Mouse (Mus musculus) A20 (cell line): ENCODE data around the gene Tm6sf1.
"Not testable (repeated sequence)": the region's sequence is repeated elsewhere in the genome, so short reads cannot be mapped to it uniquely, and the experiment has no call there.

Source experiments
- DNase-seq: peaks from one replicate; pipeline ENCODE4 v3.0.0-alpha.2; 2011; ENCODE audit warnings: low read depth, low spot score

The Tm6sf1 gene

DNA sequence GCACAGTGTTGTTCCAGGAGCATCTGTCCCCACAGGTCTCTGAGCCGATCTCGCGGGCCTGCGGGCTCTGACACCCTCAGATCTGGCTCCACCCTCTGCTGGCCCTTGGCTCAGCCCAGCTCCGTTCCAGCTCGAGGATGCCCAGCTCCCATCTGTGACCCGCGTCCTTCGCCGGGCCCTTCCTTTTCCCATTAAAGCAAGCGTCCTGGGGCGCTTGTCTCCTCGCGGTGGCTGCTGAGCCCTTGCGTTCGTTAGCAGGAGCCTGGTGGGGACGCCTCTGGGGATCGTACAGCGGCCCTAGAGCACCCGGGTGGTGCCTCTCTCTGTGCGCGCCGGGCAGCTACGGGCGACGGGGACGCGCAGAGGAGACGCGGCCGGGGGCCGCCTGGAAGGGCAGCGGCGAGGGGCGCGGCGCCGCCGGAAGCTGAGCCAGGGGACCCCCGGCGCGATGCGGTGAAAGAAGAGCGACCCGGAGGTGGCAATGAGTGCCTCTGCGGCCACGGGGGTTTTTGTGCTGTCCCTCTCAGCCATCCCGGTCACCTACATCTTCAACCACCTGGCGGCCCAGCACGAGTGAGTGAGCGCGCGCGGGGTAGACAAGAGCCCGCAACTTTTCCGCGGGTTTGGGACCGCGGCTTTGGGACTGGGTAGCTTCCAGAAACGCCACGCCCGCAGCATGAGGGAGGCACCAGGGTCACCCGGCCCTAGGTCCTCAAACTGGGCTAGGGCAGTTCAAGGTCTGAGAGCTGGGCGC, at the start of gene Tm6sf1:
Tm6sf1 (plus strand) TSS at position 34 of the 754 bp plus-strand sequence.
- no peak for DNase-seq

DNA sequence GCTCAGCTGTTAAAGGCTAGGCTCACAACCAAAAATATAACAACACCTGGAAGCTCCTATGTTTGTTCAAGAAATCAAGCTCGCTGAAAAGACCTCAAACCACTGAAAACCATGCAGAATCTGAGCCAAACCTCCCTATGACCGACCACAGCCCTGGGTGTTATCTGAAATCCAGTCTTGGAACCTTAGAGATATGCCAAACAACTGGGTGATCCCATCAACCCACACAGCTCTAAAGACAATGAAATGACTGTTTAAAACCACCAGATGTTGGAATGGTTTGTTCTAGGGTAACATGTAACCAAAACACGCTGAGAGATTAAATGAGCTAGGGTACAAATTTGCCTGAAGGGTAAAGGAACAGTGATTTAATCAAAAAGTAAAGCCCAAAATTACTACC, 33.9 kb upstream of the Tm6sf1 start:
- no peak for DNase-seq

DNA sequence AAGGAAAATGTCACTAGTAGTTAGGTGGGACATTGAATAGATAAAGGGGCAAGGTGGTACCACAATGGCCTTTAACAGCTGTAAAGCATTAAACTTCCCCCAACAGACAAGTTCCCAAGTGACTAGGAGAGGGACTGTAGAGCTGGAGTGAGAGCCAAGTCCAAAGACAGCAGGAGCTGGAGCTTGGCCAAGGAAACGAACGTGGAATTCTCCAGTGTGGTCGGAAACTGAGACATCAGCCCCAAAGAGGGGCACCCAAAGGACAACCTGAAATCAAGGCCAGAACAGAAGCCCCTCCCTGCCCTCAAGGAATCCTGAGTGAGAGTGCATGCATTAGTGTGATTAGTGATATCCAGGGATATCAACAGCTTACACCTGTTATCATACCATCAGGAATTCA, 33.4 kb upstream of the Tm6sf1 start:
- DNase-seq, result no peak

DNA sequence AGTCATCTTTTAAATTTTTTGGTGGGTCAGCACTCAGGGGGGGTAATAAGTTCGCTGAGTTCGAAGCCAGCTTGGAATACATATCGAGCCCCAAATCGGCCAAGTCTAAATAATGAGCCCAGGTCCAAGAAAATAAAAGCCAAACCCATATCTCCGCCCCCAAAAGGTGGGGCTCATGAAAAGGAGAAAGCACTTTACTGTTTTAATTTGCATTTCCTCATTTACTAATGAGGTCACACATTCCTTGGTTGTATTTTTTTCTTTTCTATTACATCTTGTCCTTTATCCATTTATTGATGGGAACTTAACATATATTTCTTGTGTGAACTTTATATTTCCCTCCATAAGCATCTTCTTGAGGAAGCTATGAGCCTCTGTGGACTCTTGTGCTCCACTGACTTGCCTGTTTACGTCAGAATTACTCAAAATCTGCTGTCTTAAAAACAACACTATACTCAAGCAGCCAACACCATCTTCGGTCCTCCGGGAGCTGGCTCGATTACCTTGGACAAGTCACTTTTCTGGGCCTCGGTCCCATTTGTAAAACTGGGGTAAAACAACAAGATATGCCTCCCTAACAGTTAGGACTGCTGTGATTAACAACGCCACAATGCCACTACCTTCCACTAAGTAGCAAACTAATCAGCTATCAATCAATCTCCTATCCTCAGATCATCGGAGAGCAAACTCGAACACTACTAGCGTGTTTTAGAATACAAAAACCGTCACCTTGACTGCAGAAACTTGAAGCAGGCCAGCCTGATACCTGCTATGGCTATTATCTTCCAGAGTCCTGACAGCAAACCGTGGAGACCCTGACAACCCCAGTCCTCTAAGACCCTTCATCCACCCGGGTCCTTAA, 30.8 kb upstream of the Tm6sf1 start:
- DNase-seq, result peak; percentile 77

DNA sequence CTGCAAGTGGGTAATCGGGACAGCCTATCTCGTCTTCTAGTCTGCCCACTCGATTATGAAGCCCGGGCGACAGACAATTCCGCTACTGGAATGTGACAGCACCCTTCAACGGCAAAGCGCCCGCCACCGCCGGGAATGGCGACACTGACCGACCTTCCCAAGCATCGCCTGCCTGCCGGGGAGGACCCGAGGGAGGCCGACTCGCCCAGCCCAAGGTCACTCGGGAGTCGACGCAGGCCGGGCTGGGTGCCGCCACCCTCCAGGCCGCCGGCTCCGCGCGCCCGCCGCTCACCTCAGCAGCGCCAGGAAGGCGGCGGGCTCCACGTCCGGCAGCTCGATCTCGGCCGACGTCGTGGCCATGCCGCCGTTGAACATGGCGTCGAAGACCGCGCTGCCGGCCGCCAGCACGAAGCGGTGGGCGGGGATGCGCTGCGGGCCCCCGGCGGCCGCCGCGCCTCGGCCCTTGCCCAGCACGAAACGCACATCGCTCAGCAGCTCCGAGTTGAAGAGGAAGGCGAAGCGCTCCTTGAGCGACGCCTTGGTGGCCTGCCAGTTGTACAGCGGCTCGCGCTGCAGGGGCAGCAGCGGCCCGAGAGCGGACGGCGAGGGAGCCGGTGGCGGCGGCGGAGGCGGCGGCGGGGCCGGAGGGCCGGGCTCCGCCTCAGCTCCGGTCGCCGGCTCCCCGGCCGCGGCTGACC, 30.0 kb upstream of the Tm6sf1 start:
- peak; percentile 64 for DNase-seq

DNA sequence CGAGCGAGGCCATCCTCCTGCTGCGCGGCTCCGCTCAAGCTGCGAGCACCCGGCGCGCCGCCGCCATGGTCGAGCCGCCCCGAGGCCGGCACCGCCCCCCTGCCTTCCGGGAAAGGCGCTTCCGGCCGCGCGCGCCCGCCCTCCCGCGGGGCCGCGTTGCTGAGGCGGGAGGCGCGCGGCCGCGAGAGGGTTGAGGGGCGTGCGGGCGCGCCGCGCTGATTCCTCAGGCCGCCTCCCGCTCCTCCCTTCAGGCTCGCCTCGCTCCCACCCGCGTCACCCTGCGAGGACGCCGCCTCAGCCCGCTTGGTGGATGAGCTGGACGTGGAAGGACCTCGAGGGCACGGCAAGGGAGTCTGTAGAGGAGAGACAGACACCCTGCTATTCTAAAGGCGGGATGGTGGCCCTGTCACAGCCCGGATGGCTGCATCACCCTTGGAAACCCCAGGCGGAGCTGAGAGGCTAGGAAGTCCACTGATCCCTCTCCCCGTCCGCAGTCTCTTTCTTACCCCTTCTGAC, 29.4 kb upstream of the Tm6sf1 start, which contains the start of gene Btbd1:
Btbd1 (minus strand) TSS at position 53 of the 516 bp plus-strand sequence.
- peak; percentile 83 for DNase-seq

DNA sequence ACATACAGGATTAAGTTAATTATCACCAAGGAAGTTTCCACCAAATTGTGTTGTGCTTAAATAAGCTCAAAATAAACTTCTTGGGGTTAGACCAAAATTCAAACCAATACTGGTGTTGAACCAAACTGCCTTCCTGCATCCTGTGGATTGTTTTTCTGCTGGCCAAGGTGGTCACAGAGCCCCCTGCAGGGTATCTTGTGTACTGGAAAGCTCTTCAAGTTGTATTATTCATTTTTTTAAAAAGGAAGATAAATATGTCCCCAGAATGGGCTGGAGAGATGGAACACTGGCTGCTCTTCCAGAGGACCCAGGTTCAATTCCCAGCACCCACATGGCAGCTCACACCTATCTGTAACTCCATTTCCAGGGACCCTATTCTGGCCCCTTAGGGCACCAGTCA, 24.0 kb upstream of the Tm6sf1 start:
- DNase-seq, result peak; percentile 23

DNA sequence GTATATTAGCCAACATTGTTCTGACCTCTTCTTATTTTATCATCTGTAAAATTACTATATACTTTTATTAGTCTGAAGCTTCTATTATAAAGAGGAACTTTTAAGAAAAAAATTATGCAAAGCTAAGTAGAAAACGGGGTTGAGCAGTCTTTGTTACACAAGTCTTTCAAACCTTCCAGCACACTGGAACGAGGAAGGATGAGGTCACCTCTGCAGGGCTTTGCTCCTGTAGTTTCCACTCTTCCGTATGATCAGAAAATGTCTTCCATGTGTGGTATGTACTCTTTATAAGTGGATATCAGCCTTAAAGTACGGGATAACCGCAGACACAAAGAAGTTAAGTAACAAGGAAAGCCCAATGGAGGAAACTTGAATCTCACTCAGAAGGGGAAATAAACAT, 23.4 kb upstream of the Tm6sf1 start:
- DNase-seq, result no peak

DNA sequence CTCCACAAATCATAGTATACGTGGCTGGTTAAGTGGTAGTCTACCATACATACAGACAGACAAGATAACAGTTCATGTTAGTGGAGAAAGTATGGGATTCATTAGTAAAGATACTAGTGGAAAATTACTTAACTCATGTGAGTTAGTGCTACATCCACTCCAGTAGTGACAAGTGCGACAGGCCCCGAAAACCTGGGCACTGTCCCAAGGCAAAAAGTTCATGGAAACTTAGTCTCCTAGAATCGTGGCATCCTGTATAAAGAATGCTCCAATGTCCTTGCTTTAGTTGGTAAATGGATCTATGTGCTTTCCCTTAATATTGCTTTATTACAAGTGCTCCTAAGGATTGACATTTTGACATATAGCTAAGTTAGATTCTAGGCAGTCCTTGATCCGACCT, 21.0 kb upstream of the Tm6sf1 start:
- DNase-seq, result not testable (repeated sequence)

DNA sequence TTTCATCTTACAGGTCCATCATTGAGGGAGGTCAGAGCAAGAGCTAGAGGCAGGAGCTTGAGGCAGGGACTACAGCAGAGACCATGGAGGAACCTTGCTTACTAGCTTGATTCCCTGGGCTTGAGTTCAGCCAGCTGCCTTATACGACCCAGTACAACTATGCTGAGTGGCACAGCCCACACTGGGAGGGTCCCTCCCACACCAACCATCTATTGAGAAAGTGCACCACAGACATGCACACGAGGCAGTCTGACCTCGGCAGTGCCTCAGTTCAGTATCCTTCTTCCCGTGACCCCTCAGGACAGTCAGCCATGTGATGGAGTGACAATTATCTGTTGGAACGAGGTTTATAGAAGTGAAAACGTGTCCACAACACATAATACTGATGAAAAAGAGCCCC, 19.1 kb upstream of the Tm6sf1 start:
- no peak for DNase-seq

DNA sequence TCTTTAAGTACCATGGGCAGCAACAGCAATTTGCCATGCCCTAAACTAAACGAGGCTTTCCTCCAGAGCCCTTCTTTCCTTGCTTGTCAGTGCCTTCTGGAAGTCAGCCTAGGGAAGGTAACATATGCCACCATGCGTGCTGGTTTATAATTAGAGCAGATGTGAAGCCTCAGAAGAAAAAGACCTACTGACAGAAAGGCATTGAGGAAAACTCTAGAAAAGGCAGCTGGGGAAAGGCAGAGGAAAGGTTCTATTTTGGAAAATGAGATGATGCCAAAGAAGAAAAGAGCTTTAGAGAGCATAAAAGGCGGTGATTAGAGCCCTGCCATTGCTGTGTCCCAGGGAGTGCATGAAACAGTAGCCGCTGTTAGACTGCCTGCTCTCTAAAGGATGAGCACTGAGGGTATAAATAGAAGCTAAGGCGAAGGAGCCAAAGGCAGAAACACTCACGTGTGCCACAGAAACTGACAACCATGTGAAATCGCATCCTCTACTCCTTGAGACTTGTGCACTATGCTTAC, 18.1 kb upstream of the Tm6sf1 start:
- DNase-seq, result no peak

DNA sequence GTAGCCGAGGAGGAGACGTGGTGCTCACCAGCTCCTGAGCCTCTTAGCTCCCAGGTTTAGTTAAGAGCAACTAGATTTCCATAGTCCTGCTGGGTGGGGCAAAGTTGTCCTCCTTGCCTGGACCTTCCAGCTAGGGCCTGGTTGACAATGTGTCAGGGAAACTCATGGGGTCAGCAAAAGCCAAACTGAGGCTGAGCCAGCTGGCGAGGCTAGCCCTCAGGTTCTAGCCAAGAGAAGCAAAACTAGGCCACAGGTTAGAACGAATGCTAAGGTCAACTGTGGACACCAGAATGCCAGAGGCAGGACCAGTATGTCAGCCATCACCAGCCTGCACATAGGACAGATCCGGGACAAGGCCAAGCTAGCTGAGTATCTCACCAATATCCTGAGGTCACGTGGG, 17.4 kb upstream of the Tm6sf1 start:
- DNase-seq, result no peak

DNA sequence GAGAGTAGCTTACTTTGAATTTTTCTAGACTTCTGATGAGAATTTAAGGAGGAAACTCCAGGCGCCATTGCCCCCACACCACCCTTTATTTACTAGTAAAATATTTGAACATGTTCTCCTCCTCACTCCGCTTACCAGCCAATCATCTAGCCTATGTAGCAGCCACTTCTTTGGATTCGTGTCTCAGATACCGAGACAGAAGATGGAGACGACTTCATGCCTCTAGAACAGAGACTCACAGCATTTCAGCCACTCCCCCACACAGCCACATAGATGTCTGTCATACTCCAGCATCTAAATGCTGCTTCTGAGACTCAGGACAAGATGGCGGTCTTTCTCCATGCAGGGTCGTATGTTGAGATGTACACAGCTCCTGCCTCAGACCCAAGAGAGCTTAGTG, 16.7 kb upstream of the Tm6sf1 start:
- DNase-seq, result no peak

DNA sequence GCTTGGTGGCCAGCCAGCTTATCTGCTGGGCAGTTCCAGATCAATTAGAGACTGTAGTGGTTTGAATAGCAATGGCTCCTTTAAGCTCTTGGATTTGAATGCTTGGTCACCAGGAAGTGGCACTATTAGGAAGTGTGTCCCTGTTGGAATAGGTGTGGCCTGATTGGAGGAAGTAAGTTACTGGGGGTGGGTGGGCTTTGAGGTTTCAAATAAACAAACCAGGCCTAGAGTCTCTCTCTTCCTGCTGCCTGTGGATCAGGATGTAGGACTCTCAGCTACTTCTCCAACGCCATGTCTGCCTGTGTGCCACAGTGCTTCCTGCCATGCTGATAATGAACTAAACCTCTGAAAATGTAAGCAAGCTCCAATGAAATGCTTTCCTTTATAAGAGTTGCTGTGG, 15.8 kb upstream of the Tm6sf1 start:
- DNase-seq, result no peak

DNA sequence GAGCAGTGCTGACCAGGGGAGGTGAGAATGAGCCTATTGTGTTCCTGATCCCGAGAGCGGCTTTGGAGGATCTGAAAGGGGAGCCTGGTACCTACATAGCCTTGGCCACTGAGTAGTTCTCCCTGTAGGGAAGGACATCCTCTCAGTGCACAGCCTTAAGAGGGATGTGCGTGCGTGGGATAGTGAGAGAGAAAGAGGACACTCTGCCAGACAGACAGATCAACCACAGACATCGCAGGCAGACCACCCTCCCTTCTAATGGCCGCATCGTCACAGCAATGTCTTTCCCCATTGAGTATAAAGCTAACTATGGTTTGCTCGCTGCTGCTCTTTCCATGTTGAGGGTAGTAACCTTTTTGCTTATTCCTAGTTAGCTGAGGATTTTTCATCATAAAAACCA, 14.9 kb upstream of the Tm6sf1 start:
- DNase-seq, result no peak

DNA sequence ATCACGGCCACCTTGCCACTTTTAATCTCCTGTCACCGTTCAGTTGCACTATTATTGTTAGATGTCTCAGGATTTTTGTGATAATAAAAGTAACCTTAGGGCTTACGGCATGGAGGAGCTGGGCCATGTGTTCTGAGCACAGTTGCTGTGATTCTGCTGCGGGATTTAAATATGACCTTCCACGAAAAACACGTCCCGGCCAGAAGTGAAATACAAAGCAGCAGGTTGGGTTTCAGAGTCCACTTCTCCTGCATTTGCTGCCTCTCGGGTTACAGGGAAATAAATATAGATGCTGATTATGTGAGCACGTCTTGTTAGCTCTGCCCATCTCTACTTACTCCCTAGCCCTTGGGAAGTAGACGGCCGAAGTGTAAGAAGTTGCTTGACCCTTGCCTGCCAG, 14.0 kb upstream of the Tm6sf1 start:
- DNase-seq, result no peak

DNA sequence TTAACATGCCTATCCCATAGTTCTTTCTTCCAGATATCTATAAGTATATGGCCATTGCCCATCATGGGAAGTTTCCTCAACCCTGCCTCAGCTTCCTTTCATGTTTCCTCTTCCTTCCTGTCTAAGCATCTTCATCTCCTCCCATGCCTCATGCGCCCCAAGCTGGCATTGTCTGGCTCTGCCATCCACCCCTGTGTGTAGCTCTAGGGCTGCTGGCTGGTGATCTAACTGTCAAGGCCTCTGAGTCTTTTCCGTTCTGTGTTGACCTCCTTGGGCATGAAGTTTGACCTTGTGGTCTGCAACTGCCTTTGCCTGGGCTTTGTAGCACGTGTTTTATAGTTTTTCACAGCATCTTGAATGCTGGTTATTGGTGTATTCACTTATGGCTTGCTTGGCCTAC, 13.5 kb upstream of the Tm6sf1 start:
- no peak for DNase-seq

DNA sequence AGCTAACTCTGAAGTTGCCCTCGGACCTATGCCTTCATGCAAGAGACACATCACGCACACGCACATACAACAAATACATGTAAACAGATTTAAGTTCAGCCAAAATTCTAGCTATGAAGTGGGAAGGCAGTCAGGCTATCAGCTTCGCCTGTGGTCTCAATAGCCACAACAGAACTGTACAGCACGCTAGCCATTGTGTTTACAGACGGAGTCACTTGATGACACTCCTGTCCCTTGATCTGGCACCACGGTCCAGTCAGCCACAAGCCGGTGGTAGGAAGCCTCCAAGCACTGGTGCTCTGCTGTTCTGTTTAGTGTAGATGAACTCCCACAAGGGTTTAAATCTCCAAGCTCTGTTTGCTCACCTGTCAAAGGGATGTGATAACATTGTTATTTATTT, 12.8 kb upstream of the Tm6sf1 start:
- DNase-seq, result no peak

DNA sequence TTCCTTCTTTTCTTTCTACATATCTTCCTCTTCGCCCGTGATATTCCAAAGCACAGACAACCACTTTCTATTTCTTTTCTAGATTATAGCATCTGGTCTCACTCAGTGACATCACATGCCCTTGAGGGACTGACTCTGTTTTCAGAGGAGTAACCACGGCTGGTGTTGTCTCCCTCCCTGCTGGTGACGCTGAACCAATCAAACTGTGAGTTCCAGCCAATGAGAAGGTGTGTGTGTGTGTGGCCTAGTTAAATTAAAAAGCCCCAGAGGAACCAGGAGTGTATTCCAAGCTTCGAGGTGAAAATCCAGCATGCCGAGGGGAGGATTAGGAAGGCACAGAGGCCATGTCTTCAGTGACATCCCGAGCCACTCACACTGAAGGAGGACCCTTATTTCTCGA, 11.8 kb upstream of the Tm6sf1 start:
- DNase-seq, result no peak

DNA sequence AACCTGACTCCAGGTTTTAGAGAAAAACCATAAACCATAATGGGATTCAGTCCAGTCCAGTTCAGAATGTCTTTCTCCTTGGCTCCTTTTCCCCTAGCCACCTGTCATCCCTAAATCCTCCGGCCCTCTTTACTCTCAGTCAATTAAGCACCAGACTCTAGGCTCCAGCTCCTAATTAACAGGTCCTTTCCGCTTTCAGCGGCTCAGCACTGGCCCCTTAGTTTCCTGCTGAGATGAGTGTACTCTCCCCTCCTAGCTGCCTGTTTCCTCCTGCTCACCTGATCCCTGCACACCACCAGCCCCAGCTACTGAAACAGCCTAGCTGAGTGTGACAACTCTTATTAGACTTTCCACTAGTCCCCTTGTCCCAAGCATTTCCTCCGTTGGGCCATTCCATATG, 11.0 kb upstream of the Tm6sf1 start:
- no peak for DNase-seq

DNA sequence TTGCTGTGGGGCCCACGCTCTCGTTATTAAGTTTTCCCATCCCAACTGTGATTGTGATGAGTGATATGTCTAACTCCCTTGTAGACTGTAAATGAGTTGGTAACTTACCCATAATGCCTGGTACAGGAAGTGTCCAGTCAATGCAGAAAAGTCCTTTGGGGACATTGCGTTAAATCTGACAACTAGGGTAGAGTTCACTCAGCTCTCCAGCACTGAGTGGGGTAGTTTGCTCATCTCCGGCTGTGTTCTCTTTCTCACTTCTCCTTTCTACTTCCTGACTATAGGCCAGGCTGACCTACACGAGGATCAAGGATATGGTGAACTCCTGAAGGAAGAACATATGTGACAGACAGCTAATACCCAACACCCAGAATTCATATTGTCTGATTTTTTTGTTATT, 9.6 kb upstream of the Tm6sf1 start:
- peak; percentile 47 for DNase-seq

DNA sequence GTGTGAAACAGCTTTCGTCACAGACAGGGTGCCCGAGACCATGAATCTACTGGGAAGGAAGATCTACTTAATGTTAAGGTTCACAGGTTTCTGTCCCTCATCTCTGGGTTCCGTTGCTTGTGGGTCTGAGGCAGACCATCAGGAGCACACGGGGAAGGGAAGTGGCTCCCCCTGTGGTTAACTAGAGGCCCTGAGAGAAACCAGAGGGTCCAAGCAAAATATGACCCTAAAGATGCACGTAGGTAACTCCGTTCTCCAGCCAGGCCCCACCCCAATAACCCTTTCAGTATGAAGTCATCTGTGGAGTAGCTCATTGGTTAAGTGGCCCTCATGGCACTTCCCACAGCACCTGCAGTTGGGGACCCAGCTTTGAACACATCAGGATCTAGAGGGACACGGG, 9.2 kb upstream of the Tm6sf1 start:
- DNase-seq, result no peak
